Mouse (Mus musculus) bone marrow, adult 2 months (tissue): ENCODE measurements around the gene Cpvl.

Source experiments
- CTCF ChIP-seq: fragments of 200-500 bp; IDR thresholded peaks from 2 replicates; pipeline ENCODE4 v1.5.1; 2011; ENCODE audit warnings: low read length, control low read depth; ENCODE audit not compliant: control insufficient read depth, insufficient read depth
- POLR2A ChIP-seq: fragments of 200-500 bp; IDR thresholded peaks from 2 replicates; pipeline ENCODE4 v1.6.1; 2011; ENCODE audit warnings: low read depth, mild to moderate bottlenecking, control low read depth, low read length, borderline replicate concordance; ENCODE audit not compliant: control insufficient read depth

DNA sequence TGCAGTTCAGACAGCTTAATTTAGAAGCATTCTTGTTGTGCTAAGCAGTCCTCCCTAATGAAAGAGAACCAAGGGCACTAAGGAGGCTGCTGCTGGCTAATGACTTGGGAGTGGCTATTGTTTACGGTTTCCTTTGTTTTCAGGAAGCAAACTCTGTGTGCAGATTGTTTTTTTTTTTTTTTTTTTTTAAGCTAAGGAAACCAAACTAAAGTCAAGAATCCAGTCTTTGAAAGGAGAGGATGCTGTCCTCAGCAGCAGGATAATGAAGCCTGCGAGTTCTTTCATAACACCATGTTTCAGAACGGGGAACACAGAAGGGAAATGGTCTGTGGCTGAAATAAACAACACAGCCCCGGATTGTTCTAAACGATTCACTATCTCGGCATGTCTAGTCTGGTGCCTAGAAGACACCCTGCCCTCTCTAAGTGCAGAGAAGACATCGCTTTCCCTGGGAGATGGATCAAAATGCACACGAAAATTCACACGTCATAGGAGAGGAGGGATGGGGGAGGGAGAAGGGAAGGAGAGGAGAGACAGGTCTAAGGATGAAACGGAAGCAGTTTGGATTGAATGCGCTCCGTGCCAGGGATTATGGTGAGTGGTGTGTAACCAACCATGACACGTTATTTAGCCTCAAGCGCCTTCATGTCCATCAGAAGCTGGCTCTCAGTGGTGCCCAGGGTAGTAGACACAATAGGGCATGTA is 97.8 kb downstream of the Cpvl start:
- TF ChIP-seq CTCF (no peak), POLR2A (no peak)
